Mouse (Mus musculus) erythroblast, adult 5-6 weeks (primary cell): ENCODE measurements around the gene Slc25a28. TPM values are rescaled to one million over a fixed set of nuclear protein-coding genes. Genes with fewer than 3 reads are reported as not detected.

Source experiments
- ATAC-seq: replicated peaks from 2 replicates; pipeline ENCODE4 v1.8.0; 2016; ENCODE audit warnings: moderate number of reproducible peaks, mild to moderate bottlenecking, moderate TSS enrichment, inconsistent platforms; ENCODE audit not compliant: poor library complexity, low FRiP score, severe bottlenecking
- total RNA-seq, 2 experiments: library from RNA; stranded (forward) in 1 of 2; stranded (reverse) in 1 of 2; fragments of 150-400 nt in 1 of 2; fragments of 200-764, 138-1000 nt in 1 of 2; gene quantifications; 2 replicates each; pipeline versions ENCODE4 v1.2.3 to v1.2.4; 2015 to 2017; ENCODE audit warnings: low replicate concordance in 2 of 2

The Slc25a28 gene
- total RNA-seq (2015; ENCODE audit: low replicate concordance): 3.8 and 12.1 TPM in 2 replicates
- 9.7 and 10.9 TPM in 2 replicates for total RNA-seq (2017; ENCODE audit: low replicate concordance)

- ATAC-seq: peak; percentile 92
Observed at GRCm38 (mm10) chr19:43674730-43675524, at the start of gene Slc25a28. TSS of gene Slc25a28 (minus strand) at chr19:43674881.

- ATAC-seq: no peak
Observed at GRCm38 (mm10) chr19:43724194-43724593, 49.5 kb upstream of the Slc25a28 start.

DNA sequence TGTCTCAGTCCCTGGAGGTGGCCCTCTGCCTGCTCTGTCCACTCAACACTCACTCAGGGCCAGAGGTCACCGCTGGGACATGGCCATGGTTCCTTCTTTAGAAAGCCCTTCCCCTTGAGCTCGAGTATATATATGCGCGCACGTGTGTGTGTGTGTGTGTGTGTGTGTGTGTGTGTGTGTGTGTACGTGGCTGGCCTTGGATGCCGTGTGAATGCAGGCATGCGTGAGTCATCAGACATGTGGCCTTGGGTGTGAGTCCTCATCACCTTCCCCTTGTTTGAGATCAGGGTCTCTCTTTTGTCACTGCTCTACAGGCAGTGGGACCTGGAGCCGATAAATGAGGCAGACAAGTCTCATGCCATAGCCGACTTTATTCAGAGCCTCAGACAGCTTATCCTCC, 48.8 kb upstream of the Slc25a28 start:
- ATAC-seq: no peak

- no peak for ATAC-seq
Observed at GRCm38 (mm10) chr19:43722891-43723290, 48.2 kb upstream of the Slc25a28 start.

GRCm38 (mm10) chr19:43720061-43720460, 45.4 kb upstream of the Slc25a28 start:
- no peak for ATAC-seq

- no peak for ATAC-seq
Observed at GRCm38 (mm10) chr19:43711971-43712370, 37.3 kb upstream of the Slc25a28 start.

DNA sequence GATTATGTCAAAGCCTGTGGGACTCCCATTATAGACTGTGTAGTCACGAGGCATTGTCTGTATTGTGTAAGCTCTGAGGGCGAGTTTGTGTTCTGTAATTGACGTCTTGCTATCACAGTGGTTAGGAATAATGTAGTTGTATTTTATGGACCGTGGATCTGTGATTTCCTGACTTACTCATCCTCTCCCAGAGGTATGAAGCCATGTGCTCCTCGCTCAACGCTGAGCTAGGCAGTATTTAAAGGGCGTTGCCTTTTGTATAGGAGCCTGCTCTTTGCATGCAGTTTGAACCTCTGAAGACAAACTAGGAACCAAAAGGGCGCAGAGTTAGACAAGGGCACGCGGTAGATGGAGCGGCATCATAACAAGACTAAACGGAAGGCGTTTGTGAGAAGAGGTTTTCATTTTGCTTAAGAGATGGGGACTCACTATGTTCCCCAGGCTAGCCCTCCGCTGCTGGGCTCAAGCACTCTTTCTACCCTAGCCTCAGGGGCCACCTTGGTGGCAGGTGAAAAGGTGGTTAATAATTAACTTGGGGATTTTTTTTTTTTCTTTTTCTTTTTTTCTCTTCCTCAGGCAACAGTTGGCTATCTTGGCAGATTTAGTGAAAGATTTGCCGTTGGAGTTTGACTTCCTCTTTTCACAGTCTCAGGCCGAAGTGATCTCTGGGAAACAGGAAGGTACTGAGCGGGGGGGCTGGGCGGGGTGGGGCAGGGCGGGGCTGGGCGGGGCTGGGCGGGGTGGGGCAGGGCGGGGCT, 36.7 kb upstream of the Slc25a28 start:
- ATAC-seq: no peak

DNA sequence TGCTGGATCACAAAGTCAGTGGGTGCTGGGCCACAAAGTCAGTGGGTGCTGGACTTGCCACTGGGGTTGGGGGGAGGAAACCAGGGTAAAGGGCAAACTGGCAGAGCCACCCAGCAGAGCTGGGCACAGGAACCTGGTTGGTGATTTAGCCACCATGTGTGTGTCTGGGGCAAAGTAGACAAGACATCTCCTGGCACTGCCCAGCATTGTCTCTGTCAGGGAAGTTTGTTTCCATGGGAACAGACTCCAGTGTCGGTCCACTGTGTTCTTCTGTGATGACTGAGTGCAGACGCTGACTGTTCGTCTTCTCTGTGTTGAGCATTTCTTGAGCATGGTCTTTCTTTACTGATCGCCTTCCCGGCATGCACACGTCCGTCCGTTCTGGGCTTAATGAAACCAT, 34.6 kb upstream of the Slc25a28 start:
- ATAC-seq: no peak

DNA sequence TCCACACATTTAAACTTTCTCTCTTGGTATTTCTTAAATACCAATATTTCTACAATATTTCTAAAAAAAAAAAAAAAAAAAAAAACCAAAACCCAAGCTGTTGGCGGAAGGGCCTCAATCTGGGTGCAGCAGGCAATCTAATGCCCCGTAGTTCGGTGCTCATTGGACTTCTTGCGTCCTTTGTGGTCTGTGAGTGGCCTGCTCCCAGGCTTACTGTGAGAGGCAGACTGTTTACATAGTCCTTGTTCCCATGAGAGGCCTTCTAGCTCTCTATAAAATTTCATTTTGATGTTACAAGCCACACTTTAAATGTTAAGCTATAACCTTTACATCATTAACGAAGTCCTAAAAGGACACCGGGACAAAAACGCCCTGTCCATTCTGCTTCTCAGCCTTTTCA, 33.5 kb upstream of the Slc25a28 start:
- no peak for ATAC-seq

DNA sequence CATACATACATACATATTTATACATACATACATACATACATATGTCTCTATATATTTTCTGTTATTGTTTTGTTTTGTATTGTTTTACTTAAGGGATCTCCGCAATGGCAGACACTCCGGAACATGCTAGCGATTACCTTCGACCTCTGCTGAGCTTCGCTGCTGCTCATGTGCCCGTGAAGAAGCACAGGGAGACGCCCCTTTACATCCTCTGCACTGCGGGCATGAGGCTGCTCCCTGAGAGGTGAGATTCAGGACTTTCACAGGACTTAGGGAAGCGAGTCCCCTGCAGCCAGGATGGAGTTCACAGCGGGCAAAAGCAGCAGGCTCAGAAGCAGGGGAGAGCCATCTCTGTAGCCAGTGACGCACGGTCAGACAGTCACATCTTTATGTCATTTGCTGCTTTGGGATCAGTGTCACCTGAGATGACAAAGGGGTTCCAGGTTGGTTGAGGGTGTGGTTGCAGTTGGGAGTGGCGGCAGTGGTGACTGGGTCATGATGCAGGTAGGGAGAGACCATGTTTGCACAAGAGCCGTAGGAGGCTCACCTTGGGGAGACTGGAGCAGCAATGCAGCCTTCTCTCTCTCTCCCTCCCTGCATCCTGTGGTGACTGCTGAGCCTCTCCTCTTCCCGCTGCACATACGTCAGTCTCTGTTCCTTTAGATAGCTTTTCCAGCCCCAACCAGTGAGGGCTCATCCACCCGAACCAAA, 30.3 kb upstream of the Slc25a28 start:
- no peak for ATAC-seq

DNA sequence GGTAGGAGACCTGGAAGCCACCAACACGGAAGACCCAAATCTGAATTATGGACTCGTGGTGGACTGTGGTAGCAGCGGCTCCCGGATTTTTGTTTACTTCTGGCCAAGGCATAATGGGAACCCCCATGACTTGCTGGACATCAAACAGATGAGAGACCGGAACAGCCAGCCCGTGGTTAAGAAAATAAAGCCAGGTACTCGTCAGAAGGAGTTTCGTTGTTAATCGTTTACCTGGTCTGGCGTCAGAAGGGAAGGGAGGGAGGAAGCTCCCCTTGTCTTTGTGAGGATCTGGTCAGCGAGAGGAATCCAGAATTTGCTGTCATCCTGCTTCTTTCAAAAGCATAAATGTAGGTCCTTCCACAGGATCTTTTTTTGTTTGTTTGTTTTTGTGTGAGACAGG, 29.5 kb upstream of the Slc25a28 start:
- no peak for ATAC-seq

DNA sequence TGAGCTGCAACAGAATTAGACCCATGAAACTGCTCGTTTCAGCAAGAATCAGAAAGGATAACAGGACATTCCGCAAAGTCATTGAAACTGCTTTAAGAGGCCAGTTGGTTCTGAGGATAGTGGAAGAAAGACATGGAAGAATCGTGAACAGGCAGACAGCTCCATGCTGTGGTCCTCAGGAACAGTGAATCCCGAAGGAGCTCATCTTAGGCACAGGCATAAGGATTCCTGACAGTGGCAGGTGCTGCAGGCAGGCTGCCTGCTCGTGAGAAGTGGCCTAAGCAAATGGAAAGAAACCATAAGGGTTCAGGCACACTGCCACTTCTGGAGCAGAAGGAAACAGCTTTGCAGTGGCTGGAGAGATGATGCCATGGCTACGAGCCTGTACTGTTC, 25.1 kb upstream of the Slc25a28 start:
- no peak for ATAC-seq

- no peak for ATAC-seq
Observed at GRCm38 (mm10) chr19:43699021-43699762, 24.5 kb upstream of the Slc25a28 start.

DNA sequence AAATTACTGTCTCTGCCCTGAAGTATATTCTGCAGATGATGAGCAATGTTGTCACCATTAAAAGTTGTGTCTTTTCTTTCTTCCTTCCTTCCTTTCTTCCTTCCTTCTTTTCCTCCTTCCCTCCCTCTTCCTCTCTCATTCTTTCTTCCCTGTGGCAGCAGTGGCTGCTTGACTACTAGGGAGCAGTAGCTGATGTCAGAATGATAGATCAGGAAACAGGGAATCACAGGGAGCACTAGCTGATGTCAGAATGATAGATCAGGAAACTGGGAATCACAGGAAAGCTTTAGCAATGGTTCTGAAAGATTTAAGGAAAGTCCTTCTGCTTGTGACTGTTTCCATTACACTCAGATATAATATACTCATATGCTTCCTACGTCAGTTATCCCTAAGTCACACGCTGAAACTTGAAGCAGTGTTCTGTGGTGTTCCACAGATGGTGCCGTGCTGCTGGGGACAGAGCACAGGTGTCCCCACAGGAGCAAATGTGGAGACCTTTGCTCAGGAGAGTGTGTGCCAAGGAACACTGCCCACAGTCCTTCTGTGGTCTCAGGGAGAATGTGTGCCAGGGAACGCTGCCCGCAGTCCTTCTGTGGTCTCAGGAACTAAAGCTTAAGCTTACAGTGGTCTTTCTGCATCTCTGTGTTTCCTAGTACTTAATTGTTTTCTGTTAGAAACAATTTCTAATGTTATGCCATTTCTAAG, 23.1 kb upstream of the Slc25a28 start:
- no peak for ATAC-seq

- no peak for ATAC-seq
Observed at GRCm38 (mm10) chr19:43695514-43695964, 20.9 kb upstream of the Slc25a28 start.

DNA sequence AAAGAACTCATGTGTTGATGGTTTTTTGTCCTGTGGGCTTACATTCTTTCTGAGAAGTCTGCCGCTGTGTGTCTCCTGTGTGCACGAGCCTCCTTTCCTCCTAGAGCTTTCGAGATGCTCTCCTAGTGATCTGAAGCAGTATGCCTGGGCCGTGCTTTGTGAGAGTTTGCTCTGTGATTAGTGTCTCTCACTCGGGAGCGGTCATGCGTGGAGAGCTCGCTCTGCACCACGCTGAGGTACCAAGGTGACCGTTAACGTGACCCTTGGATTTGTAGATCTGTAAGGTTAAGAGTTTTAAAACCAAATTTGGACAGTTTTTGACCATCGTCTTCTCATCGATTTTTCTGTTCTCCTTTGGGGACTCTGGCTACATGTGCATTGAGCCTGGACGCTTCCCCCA, 18.1 kb upstream of the Slc25a28 start:
- ATAC-seq: no peak

DNA sequence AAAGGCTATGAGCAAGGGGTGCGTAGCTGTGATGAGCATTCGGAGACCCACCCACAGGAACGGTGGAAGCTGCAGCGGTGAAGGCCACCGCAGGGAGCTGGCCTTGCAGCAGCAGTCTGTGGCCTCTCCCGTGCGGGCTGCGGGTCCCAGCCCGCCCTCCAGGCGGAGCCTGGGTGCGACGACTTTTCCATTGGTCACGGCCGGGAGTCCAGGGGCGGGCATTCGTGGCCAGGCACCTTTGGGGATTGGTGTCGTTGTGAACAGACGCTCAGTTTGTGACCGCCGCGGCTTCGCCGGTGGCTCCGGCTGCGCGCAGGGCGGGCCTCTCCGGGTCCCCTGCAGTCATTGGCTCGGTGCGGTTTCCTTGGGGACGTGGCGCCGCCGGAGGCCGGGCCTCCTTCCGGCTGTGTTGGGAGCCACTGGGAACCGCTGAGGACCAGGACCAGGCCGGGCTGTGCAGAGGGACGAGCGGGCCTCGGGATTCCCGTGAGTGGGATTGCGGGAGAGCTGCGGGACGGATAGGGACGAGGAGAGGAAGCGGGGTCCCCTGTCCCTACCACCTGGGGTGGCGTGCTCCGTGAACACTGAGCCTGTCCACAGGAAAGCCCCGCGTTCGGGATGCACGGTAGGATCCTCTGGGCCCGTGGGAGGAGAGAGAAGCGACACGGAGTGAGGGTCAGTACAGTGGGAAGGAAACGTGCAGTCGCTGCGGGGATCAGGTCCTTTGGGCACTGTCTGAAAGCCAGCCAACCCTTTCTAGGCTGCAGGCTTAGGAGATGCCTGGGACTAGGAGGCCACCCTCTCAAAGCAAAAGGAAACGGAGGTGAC, 15.0 kb upstream of the Slc25a28 start, which contains the start of gene Entpd7:
Entpd7 (plus strand) TSS at position 254 of the 828 bp plus-strand sequence.
- ATAC-seq: peak; percentile 99

DNA sequence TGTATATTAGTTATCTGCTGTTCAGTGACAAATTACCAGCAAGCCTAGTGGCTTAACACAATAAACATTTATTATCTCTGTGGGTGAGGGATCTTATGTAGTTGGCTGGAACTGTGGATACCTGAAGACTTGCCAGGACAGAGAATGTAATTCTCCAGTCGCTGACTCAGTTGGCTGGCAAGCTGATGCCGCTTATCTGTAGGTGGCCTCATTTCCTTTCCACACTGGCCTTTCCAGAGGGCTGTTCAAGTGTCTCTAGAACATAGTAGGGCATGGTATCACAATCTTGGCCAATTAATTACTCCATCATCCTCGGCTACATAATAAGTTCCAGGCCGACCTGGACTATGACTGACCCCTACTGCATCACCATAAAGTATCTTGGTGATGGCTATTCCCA, 6.9 kb upstream of the Slc25a28 start:
- no peak for ATAC-seq
